Mouse (Mus musculus): ENCODE measurements around the gene Ahsa1. TPM values are rescaled to one million over a fixed set of nuclear protein-coding genes. Genes with fewer than 3 reads are reported as not detected.

Gene Ahsa1
- polyA plus RNA-seq (2016; fragmentation: Nextera tagmentation; extraction: Ambion mirVana) = 214 and 222 TPM in 2 replicates

DNA sequence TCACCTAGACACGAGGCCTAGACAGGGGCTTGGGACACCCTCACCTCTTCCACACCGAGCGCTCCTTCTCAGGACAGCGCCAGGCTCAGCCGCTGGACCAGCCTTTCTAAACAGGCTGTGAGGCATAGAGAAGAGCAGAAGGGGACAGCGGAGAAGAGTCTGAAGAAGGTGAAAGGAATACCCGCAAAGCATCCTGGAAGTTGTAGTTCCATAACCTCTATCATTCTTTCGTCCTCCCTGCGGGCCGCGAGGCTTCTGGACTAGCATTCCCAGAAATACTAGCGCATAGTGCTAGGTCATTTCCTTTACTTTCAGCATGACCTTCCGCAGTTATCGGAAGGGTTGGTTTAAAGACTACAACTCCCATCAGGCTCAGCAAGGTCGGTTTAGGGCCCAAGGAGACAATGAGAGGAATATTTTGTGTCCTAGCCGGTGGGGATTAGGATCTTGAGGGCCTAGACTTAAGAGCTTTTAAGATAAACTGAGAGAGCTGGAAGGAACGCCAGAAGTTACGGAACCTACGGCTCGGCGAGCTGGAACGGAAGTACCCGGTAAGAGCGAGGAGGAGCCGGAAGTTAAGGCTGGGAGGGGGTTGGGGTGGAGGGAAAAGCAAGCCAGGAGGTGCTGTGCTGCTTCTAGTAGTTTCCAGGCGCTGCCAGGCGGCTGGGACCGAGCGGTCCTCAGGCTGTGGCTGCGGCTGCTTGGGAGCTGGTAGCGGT, at the start of gene Ahsa1, which contains the start of gene Vipas39:
TSS of gene Ahsa1 (plus strand) at position 372 of the 719 bp plus-strand sequence.
TSS of gene Vipas39 (minus strand) at position 149 of the 719 bp plus-strand sequence.
- Histone ChIP-seq H3K27me3 (replicated peaks) (no peaks in the 10 kb centered on the region), H3K9ac (peak within 1 kb of the TSS; percentile 92), H3K4me3 (peak within 1 kb of the TSS; percentile 88), H3K27ac (peak within 1 kb of the TSS; percentile 93), H3K4me1 (peaks cover 28% of the 10 kb centered on the region), H3K36me3 (peaks cover 53% of the 10 kb centered on the region), H3K9me3 (replicated peaks) (no peaks in the 10 kb centered on the region), H3K4me2 (peak within 1 kb of the TSS; percentile 79)
- WGBS (ENCODE audit: insufficient replicate concordance) = under 1% methylated on average over 31 of the region's 31 CpGs
- ATAC-seq = peak; percentile 96

DNA sequence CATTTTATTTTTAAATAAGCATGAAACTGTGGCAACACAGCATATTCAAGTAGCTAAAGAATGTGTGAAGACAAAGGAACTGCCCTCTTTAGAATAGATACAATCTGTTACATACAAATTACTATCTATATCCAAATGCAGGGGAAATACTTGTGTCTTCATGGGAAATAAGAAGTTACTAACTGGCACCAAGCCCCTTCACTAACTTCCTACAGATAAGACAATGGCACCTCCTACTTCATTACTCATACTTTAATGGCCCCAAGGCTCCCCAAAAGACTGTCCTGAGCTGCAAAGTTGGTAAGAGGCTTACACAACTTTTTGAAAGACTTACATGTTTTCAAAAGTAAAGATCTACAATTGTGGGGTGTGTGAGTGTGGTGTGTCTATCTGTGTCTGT, 48.7 kb upstream of the Ahsa1 start:
- H3K27me3 ChIP-seq (replicated peaks) = no peaks in the 10 kb centered on the region
- H3K9me3 ChIP-seq (replicated peaks) = no peaks in the 10 kb centered on the region
- H3K4me1 ChIP-seq = no peaks in the 10 kb centered on the region
- no peak overlapping the region for H3K4me3 ChIP-seq
- no peak overlapping the region for H3K27ac ChIP-seq
- H3K9ac ChIP-seq = no peak overlapping the region
- no peak for ATAC-seq
- H3K4me2 ChIP-seq = no peak overlapping the region
- no peaks in the 10 kb centered on the region for H3K36me3 ChIP-seq

DNA sequence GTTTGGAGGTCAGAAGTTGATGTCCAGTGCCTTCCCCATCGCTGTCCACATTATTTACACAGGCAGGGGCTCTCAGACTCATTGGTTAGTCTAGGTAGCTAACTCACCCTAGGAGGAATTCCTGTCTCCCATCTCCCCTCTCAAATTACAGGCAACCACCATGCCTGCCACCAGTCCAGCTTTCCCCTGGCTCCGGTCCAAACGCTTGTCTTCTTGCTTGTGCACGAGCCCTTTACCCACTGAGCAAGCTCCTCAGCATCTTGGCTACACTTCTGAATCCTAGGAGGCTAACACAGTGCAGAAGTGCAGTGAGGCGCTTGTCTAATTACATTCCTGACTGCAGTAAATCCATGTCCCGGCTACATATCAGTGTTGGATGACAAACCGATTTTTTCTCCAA, 46.9 kb upstream of the Ahsa1 start:
- WGBS (ENCODE audit: insufficient replicate concordance) = 70% methylated on average over 7 of the region's 7 CpGs
- Histone ChIP-seq H3K9ac (no peak overlapping the region), H3K9me3 (replicated peaks) (no peaks in the 10 kb centered on the region), H3K27ac (no peak overlapping the region), H3K4me2 (no peak overlapping the region), H3K36me3 (no peaks in the 10 kb centered on the region), H3K4me1 (0 out of 2 replicates have a peak, but pooled peaks cover 4% of the 10 kb centered on the region), H3K4me3 (no peak overlapping the region), H3K27me3 (replicated peaks) (no peaks in the 10 kb centered on the region)
- no peak for ATAC-seq

DNA sequence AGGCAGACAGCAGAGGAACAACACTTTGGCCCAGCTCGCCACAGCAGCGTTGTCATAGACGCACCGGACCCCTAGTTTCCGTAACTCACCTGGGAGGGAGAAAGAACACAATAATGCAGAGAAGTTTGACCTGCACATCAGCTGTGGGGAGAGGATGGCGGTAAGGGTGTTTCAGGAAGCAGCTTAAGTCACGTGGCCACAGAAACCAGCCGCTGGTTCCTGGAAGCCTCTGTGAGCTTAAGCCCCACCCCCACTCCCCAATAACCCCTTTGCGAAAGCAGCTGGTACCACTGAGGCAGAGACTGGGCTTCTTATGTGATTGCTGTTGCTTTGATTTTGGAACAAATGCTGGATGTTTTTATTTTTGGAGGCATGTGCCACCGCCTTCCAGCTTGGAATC, 41.3 kb upstream of the Ahsa1 start:
- peaks cover 15% of the 10 kb centered on the region for H3K4me1 ChIP-seq
- peak; percentile 68; the same call in 1 of the 2 replicates for ATAC-seq
- H3K4me3 ChIP-seq = peak overlapping the region; percentile 9; the same call in 1 of the 2 replicates
- no peak overlapping the region for H3K27ac ChIP-seq
- H3K36me3 ChIP-seq = no peaks in the 10 kb centered on the region
- no peak overlapping the region for H3K9ac ChIP-seq
- H3K4me2 ChIP-seq = peak overlapping the region; percentile 49
- H3K9me3 ChIP-seq (replicated peaks) = no peaks in the 10 kb centered on the region
- WGBS (ENCODE audit: insufficient replicate concordance) = 35% methylated on average over 10 of the region's 10 CpGs
- H3K27me3 ChIP-seq (replicated peaks) = no peaks in the 10 kb centered on the region

DNA sequence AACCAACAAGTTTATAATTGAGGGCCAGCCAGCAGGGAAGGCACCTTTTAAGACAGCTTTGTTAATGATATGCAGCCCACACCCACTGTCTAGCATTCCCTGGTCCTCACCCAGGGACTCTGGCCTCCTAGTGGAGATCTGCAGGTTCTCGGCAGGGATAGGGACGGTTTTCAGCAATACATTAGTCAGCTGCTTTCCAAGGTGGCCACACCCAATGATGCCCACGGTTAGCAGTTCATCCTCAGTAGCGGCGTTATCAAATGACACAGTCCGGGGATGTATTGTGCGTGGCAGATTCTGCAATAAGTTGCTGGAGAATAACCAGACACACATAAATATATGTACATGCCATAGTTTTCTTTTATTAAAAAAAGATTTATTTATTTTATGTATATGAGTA, 39.5 kb upstream of the Ahsa1 start:
- no peak overlapping the region for H3K4me2 ChIP-seq
- H3K27ac ChIP-seq = no peak overlapping the region
- no peaks in the 10 kb centered on the region for H3K9me3 ChIP-seq (replicated peaks)
- H3K9ac ChIP-seq = no peak overlapping the region
- WGBS (ENCODE audit: insufficient replicate concordance) = 45% methylated on average over 7 of the region's 7 CpGs
- H3K4me3 ChIP-seq = no peak overlapping the region
- H3K36me3 ChIP-seq = no peaks in the 10 kb centered on the region
- H3K4me1 ChIP-seq = peaks cover 32% of the 10 kb centered on the region
- ATAC-seq = peak; percentile 54; the same call in 1 of the 2 replicates
- H3K27me3 ChIP-seq (replicated peaks) = no peaks in the 10 kb centered on the region

DNA sequence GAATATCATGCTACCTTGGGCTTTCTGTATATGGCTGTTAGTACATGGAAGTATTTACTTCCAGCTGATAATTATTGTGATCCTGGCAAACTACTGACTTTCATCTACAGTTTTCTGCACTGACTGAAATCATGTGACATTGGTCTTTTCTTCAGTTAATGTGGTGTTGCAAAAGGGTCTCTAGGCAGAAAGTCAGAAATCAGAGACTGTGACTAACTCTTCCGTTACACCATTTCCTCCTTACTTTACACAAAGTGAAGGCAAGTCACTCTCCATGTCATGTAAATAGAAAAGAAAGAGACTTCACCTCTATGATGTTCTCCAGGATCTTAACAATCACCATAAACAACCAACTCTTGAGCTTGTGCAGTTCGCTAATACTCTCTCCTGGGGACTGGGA, 36.6 kb upstream of the Ahsa1 start:
- Histone ChIP-seq H3K27me3 (replicated peaks) (no peaks in the 10 kb centered on the region), H3K9me3 (replicated peaks) (no peaks in the 10 kb centered on the region), H3K9ac (no peak overlapping the region), H3K4me3 (no peak overlapping the region), H3K4me2 (no peak overlapping the region), H3K36me3 (no peaks in the 10 kb centered on the region), H3K27ac (no peak overlapping the region), H3K4me1 (peaks cover 27% of the 10 kb centered on the region)
- no peak for ATAC-seq
- WGBS (ENCODE audit: insufficient replicate concordance) = 77% methylated on average over 2 of the region's 2 CpGs

DNA sequence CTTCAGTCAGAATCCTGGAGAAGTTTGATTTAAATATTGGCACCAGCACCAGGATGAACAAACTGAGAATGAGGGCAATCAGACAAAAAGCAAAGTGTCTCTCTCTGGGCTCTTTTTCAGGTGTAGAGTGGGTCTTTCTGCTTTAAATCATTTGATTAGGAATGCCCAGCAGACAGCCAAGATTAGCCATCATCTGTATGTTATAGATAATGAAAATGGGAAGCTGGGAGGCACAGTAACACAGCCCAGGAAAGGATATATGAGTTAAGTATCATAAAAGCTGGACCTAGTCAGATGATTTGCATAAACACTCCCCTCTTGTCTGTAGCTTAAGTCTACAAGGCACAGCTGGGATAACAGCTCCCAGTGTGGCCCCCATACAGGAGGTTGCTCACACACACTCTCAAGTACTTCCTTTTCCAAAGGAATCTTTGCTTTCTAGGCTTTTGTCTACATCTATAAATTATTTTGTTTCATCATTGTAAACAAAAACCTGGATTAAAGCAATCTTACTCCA, 35.8 kb upstream of the Ahsa1 start:
- Histone ChIP-seq H3K27ac (no peak overlapping the region), H3K9ac (no peak overlapping the region), H3K9me3 (replicated peaks) (no peaks in the 10 kb centered on the region), H3K36me3 (no peaks in the 10 kb centered on the region), H3K4me1 (peaks cover 20% of the 10 kb centered on the region), H3K4me2 (no peak overlapping the region), H3K27me3 (replicated peaks) (no peaks in the 10 kb centered on the region), H3K4me3 (no peak overlapping the region)
- no peak for ATAC-seq

DNA sequence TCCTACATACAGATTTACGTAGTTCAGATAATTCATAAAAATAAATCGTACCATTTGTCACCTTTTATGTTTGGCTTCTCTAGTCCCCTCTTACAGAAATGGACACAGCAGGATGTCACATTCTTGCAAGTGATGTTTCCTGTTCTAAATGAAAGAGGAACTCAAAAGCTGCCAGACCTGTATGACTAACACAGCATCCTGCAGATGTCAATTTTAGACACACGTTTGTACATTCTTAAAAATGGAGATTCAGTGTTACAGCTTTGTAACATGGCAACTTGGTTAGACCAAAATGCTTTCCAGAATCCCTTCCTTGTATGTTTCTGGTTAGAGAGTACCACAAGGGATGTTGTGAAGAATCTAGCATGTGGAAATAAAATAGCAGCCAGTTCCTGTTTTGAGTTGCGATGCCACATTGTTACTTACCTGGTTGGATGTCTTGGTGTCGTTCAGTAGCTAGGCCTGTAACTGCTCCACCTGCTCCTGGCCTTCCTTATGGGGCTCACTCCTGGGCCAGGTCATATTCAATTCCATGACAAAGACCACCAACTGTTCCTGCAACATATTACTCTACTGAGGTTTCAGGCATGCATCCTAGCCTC, 29.3 kb upstream of the Ahsa1 start:
- WGBS (ENCODE audit: insufficient replicate concordance) = 56% methylated on average over 5 of the region's 5 CpGs
- no peaks in the 10 kb centered on the region for H3K27me3 ChIP-seq (replicated peaks)
- H3K27ac ChIP-seq = no peak overlapping the region
- no peaks in the 10 kb centered on the region for H3K4me1 ChIP-seq
- peaks cover 37% of the 10 kb centered on the region for H3K36me3 ChIP-seq
- H3K9me3 ChIP-seq (replicated peaks) = no peaks in the 10 kb centered on the region
- no peak for ATAC-seq
- no peak overlapping the region for H3K9ac ChIP-seq
- H3K4me3 ChIP-seq = no peak overlapping the region
- no peak overlapping the region for H3K4me2 ChIP-seq

DNA sequence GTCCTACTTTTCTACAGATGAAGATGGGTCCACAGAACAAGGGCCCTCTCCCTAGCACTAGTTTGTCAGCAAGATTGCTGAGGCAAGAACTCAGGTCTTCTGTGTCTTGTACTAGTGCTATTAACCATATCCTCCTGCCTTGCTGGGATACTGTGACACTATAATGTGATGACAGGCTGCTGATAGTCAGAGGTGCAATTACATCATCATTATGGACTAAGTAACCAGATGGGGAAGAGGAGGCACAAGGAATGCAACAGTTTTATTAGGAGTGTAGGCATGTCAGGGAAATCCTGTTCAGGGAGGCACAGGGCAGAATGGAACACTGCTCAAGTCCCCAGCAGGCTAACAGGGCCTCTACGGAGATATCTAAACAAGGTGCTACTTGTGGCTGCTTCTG, 27.6 kb upstream of the Ahsa1 start, which contains the start of gene Noxred1:
TSS of gene Noxred1 (minus strand) at position 101 of the 400 bp plus-strand sequence.
- peaks cover 48% of the 10 kb centered on the region for H3K36me3 ChIP-seq
- no peak within 1 kb of the TSS for H3K4me2 ChIP-seq
- no peak within 1 kb of the TSS for H3K27ac ChIP-seq
- H3K9ac ChIP-seq = no peak within 1 kb of the TSS
- H3K4me1 ChIP-seq = no peaks in the 10 kb centered on the region
- H3K4me3 ChIP-seq = no peak within 1 kb of the TSS
- 92% methylated on average over 1 of the region's 1 CpGs for WGBS (ENCODE audit: insufficient replicate concordance)
- H3K9me3 ChIP-seq (replicated peaks) = no peaks in the 10 kb centered on the region
- H3K27me3 ChIP-seq (replicated peaks) = no peaks in the 10 kb centered on the region
- ATAC-seq = no peak

DNA sequence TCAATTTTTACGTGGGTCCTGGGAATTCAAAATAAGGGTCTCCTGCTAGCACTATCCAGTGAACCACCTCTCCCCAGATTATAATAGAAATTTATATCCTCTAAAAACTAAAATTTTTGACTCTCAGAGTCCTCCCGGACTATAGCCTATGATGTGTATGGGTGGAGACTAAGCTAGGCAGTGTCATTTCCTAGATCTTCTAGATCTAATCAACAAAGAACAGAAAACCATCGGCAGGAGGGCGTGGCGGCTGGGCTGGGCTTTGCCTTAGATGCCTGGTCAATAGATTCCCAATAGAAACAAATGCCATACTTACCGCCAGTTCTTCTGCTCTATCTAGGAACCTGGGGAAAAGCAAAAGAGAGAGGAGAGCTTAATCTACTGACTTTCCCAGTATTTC, 16.1 kb upstream of the Ahsa1 start:
- Histone ChIP-seq H3K9me3 (replicated peaks) (no peaks in the 10 kb centered on the region), H3K4me3 (no peak overlapping the region), H3K27me3 (replicated peaks) (no peaks in the 10 kb centered on the region), H3K36me3 (peaks cover 77% of the 10 kb centered on the region), H3K27ac (no peak overlapping the region), H3K9ac (no peak overlapping the region), H3K4me1 (peaks cover 16% of the 10 kb centered on the region), H3K4me2 (no peak overlapping the region)
- 53% methylated on average over 6 of the region's 6 CpGs for WGBS (ENCODE audit: insufficient replicate concordance)
- peak; percentile 55; the same call in 1 of the 2 replicates for ATAC-seq

DNA sequence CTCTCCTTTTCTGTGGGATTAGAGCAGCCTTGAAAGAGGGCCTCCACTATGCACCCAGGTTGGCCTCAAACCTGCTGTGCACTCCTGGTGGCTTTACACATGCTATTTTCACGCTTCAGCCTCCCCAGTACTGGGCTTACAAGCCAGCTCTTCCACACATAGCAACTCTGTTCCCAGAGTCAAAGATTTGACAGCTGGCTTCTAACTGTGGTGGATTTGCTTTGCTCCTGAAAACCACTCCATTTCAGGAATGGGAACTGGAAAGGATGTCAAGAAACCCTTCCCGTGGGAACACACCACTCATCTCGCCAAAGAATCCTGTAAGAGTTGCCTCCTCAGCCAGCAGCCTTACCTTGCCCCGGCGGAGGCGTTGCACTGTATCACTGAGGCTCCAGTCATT, 12.4 kb upstream of the Ahsa1 start:
- Histone ChIP-seq H3K27me3 (replicated peaks) (no peaks in the 10 kb centered on the region), H3K9me3 (replicated peaks) (no peaks in the 10 kb centered on the region), H3K27ac (no peak overlapping the region), H3K4me3 (no peak overlapping the region), H3K4me2 (no peak overlapping the region), H3K4me1 (peaks cover 28% of the 10 kb centered on the region), H3K9ac (no peak overlapping the region), H3K36me3 (peaks cover 90% of the 10 kb centered on the region)
- ATAC-seq = no peak
- WGBS (ENCODE audit: insufficient replicate concordance) = 91% methylated on average over 6 of the region's 6 CpGs

DNA sequence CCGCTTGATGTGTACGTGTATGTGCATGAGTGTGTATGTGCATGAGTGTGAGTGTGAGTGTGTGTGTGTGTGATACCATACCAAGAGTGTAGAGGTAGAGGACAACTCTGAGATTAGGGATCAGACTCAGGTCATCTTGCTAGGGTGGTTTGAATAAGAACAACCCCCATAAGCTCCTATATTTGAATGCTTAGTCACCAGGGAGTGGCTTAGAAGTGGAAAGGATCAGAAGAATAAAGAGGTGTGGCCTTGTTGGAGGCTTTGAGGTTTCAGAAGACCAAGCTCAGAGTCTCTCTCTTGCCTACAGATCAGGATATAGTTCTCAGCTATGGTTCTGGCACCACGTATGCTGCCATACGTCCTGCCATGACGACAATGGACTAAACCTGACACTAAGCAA, 9.7 kb upstream of the Ahsa1 start:
- peak; percentile 75 for ATAC-seq
- no peak overlapping the region for H3K4me3 ChIP-seq
- WGBS (ENCODE audit: insufficient replicate concordance) = 84% methylated on average over 5 of the region's 5 CpGs
- no peaks in the 10 kb centered on the region for H3K27me3 ChIP-seq (replicated peaks)
- no peaks in the 10 kb centered on the region for H3K9me3 ChIP-seq (replicated peaks)
- H3K4me2 ChIP-seq = no peak overlapping the region
- peaks cover 83% of the 10 kb centered on the region for H3K36me3 ChIP-seq
- no peak overlapping the region for H3K27ac ChIP-seq
- H3K9ac ChIP-seq = no peak overlapping the region
- peaks cover 11% of the 10 kb centered on the region for H3K4me1 ChIP-seq
